Mouse (Mus musculus) C2C12 (cell line): ENCODE measurements around the gene Rarg. TPM values are rescaled to one million over a fixed set of nuclear protein-coding genes. Genes with fewer than 3 reads are reported as not detected.

ENCODE experiments used
- H3K27me3 ChIP-seq: one replicate; pipeline ENCODE4 v1.6.1; 2011; ENCODE audit not compliant: control insufficient read depth, insufficient read depth, insufficient read length
- H3K36me3 ChIP-seq: one replicate; pipeline ENCODE4 v1.6.1; 2011; ENCODE audit not compliant: control insufficient read depth, insufficient read depth
- H3K4me3 ChIP-seq: one replicate; pipeline ENCODE4 v1.5.1; 2011; ENCODE audit warnings: mild to moderate bottlenecking, control low read depth; ENCODE audit not compliant: poor library complexity, insufficient read depth, severe bottlenecking
- H3K79me2 ChIP-seq: one replicate; pipeline ENCODE4 v1.6.1; 2011; ENCODE audit not compliant: control insufficient read depth, insufficient read depth
- H3K79me3 ChIP-seq: one replicate; pipeline ENCODE4 v1.6.1; 2011; ENCODE audit warnings: low read depth, control low read depth
- H3ac ChIP-seq: one replicate; pipeline ENCODE3; 2011; ENCODE audit warnings: low read depth; ENCODE audit not compliant: control insufficient read depth, insufficient read length
- CEBPB ChIP-seq: IDR thresholded peaks from one replicate; pipeline ENCODE4 v1.6.1; 2011; ENCODE audit warnings: low read depth, mild to moderate bottlenecking, control low read depth, moderate library complexity
- CTCF ChIP-seq: IDR thresholded peaks from one replicate; pipeline ENCODE4 v1.5.1; 2011; ENCODE audit not compliant: control insufficient read depth, insufficient read depth, insufficient read length
- FOSL1 ChIP-seq: IDR thresholded peaks from one replicate; pipeline ENCODE4 v1.8.0; 2011; ENCODE audit warnings: mild to moderate bottlenecking, low read length; ENCODE audit not compliant: poor library complexity, insufficient read depth, severe bottlenecking
- MAX ChIP-seq: IDR thresholded peaks from one replicate; pipeline ENCODE4 v1.6.1; 2011; ENCODE audit warnings: mild to moderate bottlenecking, control low read depth
- MYOD1 ChIP-seq: IDR thresholded peaks from one replicate; pipeline ENCODE4 v1.6.1; 2011; ENCODE audit warnings: low read depth; ENCODE audit not compliant: control insufficient read depth, insufficient read length
- MYOG ChIP-seq: IDR thresholded peaks from one replicate; pipeline ENCODE4 v1.6.1; 2011; ENCODE audit not compliant: control insufficient read depth, insufficient read length; ENCODE audit errors: extremely low read depth
- USF1 ChIP-seq: IDR thresholded peaks from one replicate; pipeline ENCODE4 v1.6.1; 2011; ENCODE audit warnings: low read depth, mild to moderate bottlenecking, control low read depth, moderate library complexity
- polyA plus RNA-seq: library from polyadenylated mRNA; unstranded; fragments of >200 nt; fragmentation: generic; extraction: Trizol; gene quantifications from one replicate; pipeline ENCODE4 v1.2.1, GENCODE M21; 2012; ENCODE audit warnings: missing spikeins

Rarg gene
- polyA plus RNA-seq, 1 experiment: 92.5 TPM

GRCm38 (mm10) chr15:102243229-102244190 lies 13.8 kb downstream of the Rarg start:
- Histone ChIP-seq H3K27me3 (no peaks in the 10 kb centered on the region), H3ac (peak overlapping the region; percentile 65), H3K79me2 (peaks cover 71% of the 10 kb centered on the region), H3K79me3 (peaks cover 41% of the 10 kb centered on the region), H3K4me3 (peak overlapping the region; percentile 52), H3K36me3 (peaks cover 40% of the 10 kb centered on the region)
- TF ChIP-seq MYOD1 (no peak), CEBPB (peak; percentile 100), CTCF (no peak), MYOG (no peak), MAX (peak; percentile 90), USF1 (no peak), FOSL1 (no peak)

DNA sequence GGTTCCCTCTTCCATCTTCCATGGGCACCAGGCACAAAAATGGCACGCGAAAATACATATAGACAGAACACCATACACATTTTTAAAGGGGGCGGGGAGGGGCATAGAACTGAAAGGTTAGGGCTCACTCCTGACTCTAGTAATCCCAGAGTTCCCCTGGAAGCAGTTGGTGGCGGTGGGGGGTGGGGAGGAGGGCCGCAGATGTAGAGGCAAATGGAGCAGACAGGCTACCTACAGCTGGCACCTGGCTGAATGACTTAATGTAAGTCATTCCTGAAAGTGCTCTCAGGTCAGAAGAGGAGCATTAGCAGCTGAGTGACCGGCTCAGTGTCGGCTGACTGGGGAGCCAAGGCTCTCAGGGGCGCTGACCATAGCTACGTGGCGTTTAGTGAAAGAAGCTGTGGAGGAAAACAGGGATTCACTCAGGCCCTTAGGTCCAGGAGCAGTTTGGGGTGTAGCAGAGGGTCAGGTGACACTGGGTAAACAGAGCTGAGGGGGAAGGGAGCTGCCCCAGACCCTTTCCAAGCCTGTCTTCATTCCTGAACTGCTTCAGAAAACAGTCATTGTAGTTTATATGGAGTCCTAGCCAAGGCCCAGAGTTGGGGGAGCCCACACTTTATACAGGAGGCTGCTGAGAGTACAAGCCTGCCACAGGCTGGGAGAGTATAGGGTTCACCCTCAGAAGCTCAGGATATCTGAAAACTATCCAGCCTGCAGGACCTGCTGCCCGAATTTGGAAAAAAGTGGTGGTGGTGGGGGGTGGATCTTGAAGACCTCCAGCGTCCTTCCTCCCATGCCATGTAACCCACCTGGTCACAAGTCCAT lies 14.7 kb downstream of the Rarg start:
- Histone ChIP-seq H3ac (peak overlapping the region; percentile 1), H3K27me3 (no peaks in the 10 kb centered on the region), H3K36me3 (peaks cover 49% of the 10 kb centered on the region), H3K79me2 (peaks cover 71% of the 10 kb centered on the region), H3K4me3 (no peak overlapping the region), H3K79me3 (peaks cover 41% of the 10 kb centered on the region)
- TF ChIP-seq MAX: no peak
- TF ChIP-seq CEBPB: no peak
- TF ChIP-seq USF1: peak; percentile 32

GRCm38 (mm10) chr15:102240607-102241006 lies 16.7 kb downstream of the Rarg start:
- Histone ChIP-seq H3K4me3 (no peak overlapping the region), H3K79me2 (peaks cover 59% of the 10 kb centered on the region), H3K36me3 (peaks cover 69% of the 10 kb centered on the region), H3ac (no peak overlapping the region), H3K27me3 (no peaks in the 10 kb centered on the region), H3K79me3 (peaks cover 39% of the 10 kb centered on the region)
- no peak for TF ChIP-seq CEBPB
- TF ChIP-seq USF1: no peak
- TF ChIP-seq FOSL1: no peak
- no peak for TF ChIP-seq MYOD1
- TF ChIP-seq CTCF: no peak
- no peak for TF ChIP-seq MAX
- no peak for TF ChIP-seq MYOG

GRCm38 (mm10) chr15:102239851-102240250 lies 17.5 kb downstream of the Rarg start:
- no peak for TF ChIP-seq MAX
- no peak for TF ChIP-seq CEBPB
- TF ChIP-seq FOSL1: no peak
- TF ChIP-seq MYOG: no peak
- no peak for TF ChIP-seq CTCF
- TF ChIP-seq USF1: no peak
- TF ChIP-seq MYOD1: no peak
- Histone ChIP-seq H3K79me2 (peaks cover 52% of the 10 kb centered on the region), H3K36me3 (peaks cover 75% of the 10 kb centered on the region), H3K27me3 (no peaks in the 10 kb centered on the region), H3K4me3 (no peak overlapping the region), H3ac (no peak overlapping the region), H3K79me3 (peaks cover 32% of the 10 kb centered on the region)

DNA sequence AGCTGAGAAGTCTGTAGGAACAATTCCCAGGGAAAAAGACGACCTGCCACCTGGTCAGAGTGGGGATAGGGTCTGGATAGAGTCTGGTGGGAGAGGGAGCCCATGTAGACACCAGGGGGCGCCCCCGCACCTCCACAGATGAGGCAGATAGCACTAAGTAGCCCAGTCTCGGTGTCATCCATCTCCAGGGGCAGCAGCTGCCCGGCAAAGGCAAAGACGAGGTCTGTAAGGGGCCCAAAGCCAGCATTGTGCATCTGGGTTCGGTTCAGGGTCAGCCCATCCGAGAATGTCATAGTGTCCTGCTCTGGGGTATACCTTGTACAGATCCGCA lies 18.1 kb downstream of the Rarg start:
- Histone ChIP-seq H3K27me3 (no peaks in the 10 kb centered on the region), H3ac (no peak overlapping the region), H3K79me2 (peaks cover 46% of the 10 kb centered on the region), H3K36me3 (peaks cover 80% of the 10 kb centered on the region), H3K79me3 (peaks cover 29% of the 10 kb centered on the region), H3K4me3 (no peak overlapping the region)
- TF ChIP-seq CTCF (peak; percentile 89), MYOG (no peak)

DNA sequence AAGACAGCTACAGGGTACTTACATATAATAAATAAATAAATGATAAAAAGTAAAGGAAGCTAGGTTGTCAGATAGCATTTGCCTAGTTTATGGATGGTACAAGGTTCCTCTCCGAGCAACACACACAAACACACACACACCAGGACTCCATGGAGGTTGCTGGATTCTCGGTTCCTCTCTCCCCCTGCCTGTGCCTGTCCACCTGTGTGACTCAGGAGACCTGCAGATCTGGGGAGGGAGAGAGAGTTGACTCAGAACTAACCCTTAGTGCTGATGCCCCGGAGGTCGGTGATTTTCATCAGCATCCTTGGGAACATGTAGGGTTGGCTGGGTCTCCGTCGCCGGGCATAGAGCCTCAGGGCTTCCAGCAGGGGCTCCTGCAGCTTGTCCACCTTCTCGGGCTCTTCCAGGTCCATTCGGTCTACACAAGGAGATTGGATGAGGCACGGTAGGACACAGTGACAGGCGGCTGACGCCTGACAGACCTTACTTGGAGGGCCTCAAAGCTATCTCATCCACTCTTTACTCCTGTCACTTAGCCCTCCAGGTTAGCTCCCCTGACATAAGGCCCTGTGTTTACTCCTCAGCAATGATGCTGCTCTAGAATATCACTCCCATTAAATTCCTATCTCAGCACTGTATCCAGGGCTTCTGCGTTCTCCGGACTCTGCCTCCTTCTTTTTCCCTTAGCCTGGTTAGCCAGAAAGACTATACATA lies 18.6 kb downstream of the Rarg start:
- Histone ChIP-seq H3K4me3 (no peak overlapping the region), H3K36me3 (peaks cover 85% of the 10 kb centered on the region), H3K79me2 (peaks cover 40% of the 10 kb centered on the region), H3K79me3 (peaks cover 26% of the 10 kb centered on the region), H3K27me3 (no peaks in the 10 kb centered on the region), H3ac (no peak overlapping the region)
- TF ChIP-seq CTCF (no peak), USF1 (no peak)
